8 mouse cellular contexts compared by ENCODE assay signal in genomic region chr3:116129259-116129738, GRCm38 (mm10). TPM values are rescaled to one million over a fixed set of nuclear protein-coding genes. Genes with fewer than 3 reads are reported as not detected.
DNase-seq lines count a peak whose midpoint lies in the region; ATAC-seq lines count a peak whose summit lies in the region.

Gene Vcam1 (minus strand): TSS chr3:116129688.

- H3K27me3 ChIP-seq in embryonic facial prominence, embryonic 10.5 days (replicated peaks; ENCODE audit: low read depth, poor library complexity, severe bottlenecking) = no peaks in the 10 kb centered on the region
- H3K27me3 ChIP-seq in intestine, embryonic 14.5 days (replicated peaks; ENCODE audit: control insufficient read depth, insufficient read depth, low read length) = no peaks in the 10 kb centered on the region
- no peaks in the 10 kb centered on the region for H3K27me3 ChIP-seq in stomach, embryonic 15.5 days (replicated peaks)

- peak within 1 kb of the TSS; percentile 52 for H3K4me3 ChIP-seq in embryonic facial prominence, embryonic 10.5 days
- H3K4me3 ChIP-seq in intestine, embryonic 14.5 days (ENCODE audit: low read depth, low read length) = peak within 1 kb of the TSS; percentile 25
- H3K4me3 ChIP-seq in stomach, embryonic 15.5 days (replicated peaks) = peak within 1 kb of the TSS; percentile 39

- peak within 1 kb of the TSS; percentile 84 for H3K27ac ChIP-seq in embryonic facial prominence, embryonic 10.5 days (replicated peaks)
- H3K27ac ChIP-seq in intestine, embryonic 14.5 days (ENCODE audit: low read depth) = no peak within 1 kb of the TSS
- H3K27ac ChIP-seq in stomach, embryonic 15.5 days = peak within 1 kb of the TSS; percentile 63

- peaks cover 47% of the 10 kb centered on the region for H3K4me1 ChIP-seq in embryonic facial prominence, embryonic 10.5 days
- peaks cover 15% of the 10 kb centered on the region for H3K4me1 ChIP-seq in intestine, embryonic 14.5 days (replicated peaks; ENCODE audit: control insufficient read depth, insufficient read depth, low read length)
- H3K4me1 ChIP-seq in stomach, embryonic 15.5 days = 0 out of 2 replicates have a peak, but pooled peaks cover 3% of the 10 kb centered on the region

- DNase-seq in cerebellum, adult 11 months = peak; percentile 2
- DNase-seq in cerebellum, adult 8-10 months = no peak
- DNase-seq in embryonic facial prominence, embryonic 10.5 days (ENCODE audit: low spot score) = peak; percentile 78
- DNase-seq in gastrocnemius, postnatal 4 days (ENCODE audit: low spot score in 2 of 2) = peak in 1 of 2 experiments; percentile 58
- peak; percentile 68 for DNase-seq in intestine, embryonic 14.5 days (ENCODE audit: low spot score)
- peak in 1 of 2 experiments; percentile 38 for DNase-seq in left cerebral cortex, postnatal 36 days (ENCODE audit: low spot score in 2 of 2)
- DNase-seq in mesoderm, embryonic 11.5 days (ENCODE audit: low read depth, low spot score) = peak; percentile 74

- intact Hi-C loops in left cerebral cortex, postnatal 36 days (cut with DNase I) = no loop called here

- H3K9me3 ChIP-seq in embryonic facial prominence, embryonic 10.5 days = no peaks in the 10 kb centered on the region
- no peaks in the 10 kb centered on the region for H3K9me3 ChIP-seq in intestine, embryonic 14.5 days (ENCODE audit: control insufficient read depth, low read length)
- no peaks in the 10 kb centered on the region for H3K9me3 ChIP-seq in stomach, embryonic 15.5 days

- peak within 1 kb of the TSS; percentile 38 for H3K4me2 ChIP-seq in intestine, embryonic 14.5 days (ENCODE audit: low read length)
- peak within 1 kb of the TSS; percentile 34 for H3K4me2 ChIP-seq in stomach, embryonic 15.5 days

- 0 out of 2 replicates have a peak within 1 kb of the TSS, but pooled peaks have one; percentile 22 for H3K9ac ChIP-seq in intestine, embryonic 14.5 days (ENCODE audit: low read length)
- peak within 1 kb of the TSS; percentile 29; the same call in 1 of the 2 replicates for H3K9ac ChIP-seq in stomach, embryonic 15.5 days

- 0 out of 2 replicates have a peak, but pooled peaks have one; percentile 19 for ATAC-seq in intestine, embryonic 14.5 days (replicated peaks; ENCODE audit: low FRiP score, low TSS enrichment, low read depth)
- peak; percentile 66; the same call in 1 of the 2 replicates for ATAC-seq in stomach, embryonic 15.5 days (ENCODE audit: insufficient read depth, low FRiP score, low read depth)

- WGBS in embryonic facial prominence, embryonic 10.5 days = 3% methylated on average over 9 of the region's 9 CpGs
- WGBS in intestine, embryonic 14.5 days = 3% methylated on average over 9 of the region's 9 CpGs
- WGBS in stomach, embryonic 15.5 days = 7% methylated on average over 9 of the region's 9 CpGs

- H3K36me3 ChIP-seq in embryonic facial prominence, embryonic 10.5 days (replicated peaks) = peaks cover 2% of the 10 kb centered on the region
- no peaks in the 10 kb centered on the region for H3K36me3 ChIP-seq in intestine, embryonic 14.5 days (ENCODE audit: control insufficient read depth, insufficient read depth, low read length)
- H3K36me3 ChIP-seq in stomach, embryonic 15.5 days = no peaks in the 10 kb centered on the region

RNA-seq across cellular contexts. Expression of gene Vcam1, which starts in this region (rescaled TPM):
- 28.5 and 35.9 TPM in 2 replicates for polyA plus RNA-seq in embryonic facial prominence, embryonic 10.5 days (2016; fragmentation: Nextera tagmentation; extraction: Ambion mirVana)
- total RNA-seq in gastrocnemius, postnatal 4 days (2021) = 10 to 100 TPM; 20.4 to 21.9 TPM
- 17.9 and 20.7 TPM in 2 replicates for polyA plus RNA-seq in intestine, embryonic 14.5 days (2014; fragmentation: Nextera tagmentation; extraction: Ambion mirVana)
- 10 to 100 TPM; 20.4 to 26.0 TPM for total RNA-seq in left cerebral cortex, postnatal 36 days (2021)
- 52.1 and 53.7 TPM in 2 replicates for polyA plus RNA-seq in stomach, embryonic 15.5 days (2015; fragmentation: Nextera tagmentation; extraction: Ambion mirVana)
